Mouse (Mus musculus) C2C12 (cell line): ENCODE data around the gene Gfpt2.

ENCODE experiments used
- CEBPB ChIP-seq: IDR thresholded peaks from one replicate; pipeline ENCODE4 v1.6.1; 2011; ENCODE audit warnings: low read depth, mild to moderate bottlenecking, control low read depth, moderate library complexity
- CTCF ChIP-seq: IDR thresholded peaks from one replicate; pipeline ENCODE4 v1.5.1; 2011; ENCODE audit not compliant: control insufficient read depth, insufficient read depth, insufficient read length
- MAX ChIP-seq: IDR thresholded peaks from one replicate; pipeline ENCODE4 v1.6.1; 2011; ENCODE audit warnings: mild to moderate bottlenecking, control low read depth
- MYOD1 ChIP-seq: IDR thresholded peaks from one replicate; pipeline ENCODE4 v1.6.1; 2011; ENCODE audit warnings: low read depth; ENCODE audit not compliant: control insufficient read depth, insufficient read length
- MYOG ChIP-seq: IDR thresholded peaks from one replicate; pipeline ENCODE4 v1.6.1; 2011; ENCODE audit not compliant: control insufficient read depth, insufficient read length; ENCODE audit errors: extremely low read depth
- USF1 ChIP-seq: IDR thresholded peaks from one replicate; pipeline ENCODE4 v1.6.1; 2011; ENCODE audit warnings: low read depth, mild to moderate bottlenecking, control low read depth, moderate library complexity

GRCm38 (mm10) chr11:49766137-49766411, 27.9 kb upstream of the Gfpt2 start:
- TF ChIP-seq CTCF (no peak), MYOG (no peak), MYOD1 (no peak), MAX (no peak), CEBPB (no peak), USF1 (no peak)
